Mouse (Mus musculus) mature B cell (primary cell): Measurements from ENCODE around the gene Hspa1b.
"Not testable (repeated sequence)": the region's sequence is repeated elsewhere in the genome, so short reads cannot be mapped to it uniquely, and the experiment has no call there.

Experiments
- in situ Hi-C: fragments of 300-500 bp; cut with MboI; formaldehyde crosslinking; loops from 2 replicates; pipeline ENCODE4 v1.14.3; 2019

The Hspa1b gene

GRCm38 (mm10) chr17:34982328-34982727 is 23.3 kb upstream of the Hspa1b start:
- in situ Hi-C loops: no loop called here

GRCm38 (mm10) chr17:34981690-34982180 is 22.7 kb upstream of the Hspa1b start, which contains the start of gene Lsm2:
TSS of gene Lsm2 (plus strand) at chr17:34981862.
- in situ Hi-C loops: no loop called here

- in situ Hi-C loops: no loop called here
Observed at GRCm38 (mm10) chr17:34980655-34981054, 21.6 kb upstream of the Hspa1b start.

- in situ Hi-C loops: no loop called here
Observed at GRCm38 (mm10) chr17:34979631-34980030, 20.6 kb upstream of the Hspa1b start.

GRCm38 (mm10) chr17:34978239-34978638 is 19.2 kb upstream of the Hspa1b start:
- in situ Hi-C loops: no loop called here

GRCm38 (mm10) chr17:34977000-34977399 is 18.0 kb upstream of the Hspa1b start:
- in situ Hi-C loops: no loop called here

- in situ Hi-C loops: no loop called here
Observed at GRCm38 (mm10) chr17:34975581-34976492, 16.8 kb upstream of the Hspa1b start.

- in situ Hi-C loops: not testable (repeated sequence)
Observed at GRCm38 (mm10) chr17:34972069-34972749, 13.2 kb upstream of the Hspa1b start, which contains the start of the genes Hspa1a and Hspa1l. TSS of gene Hspa1a (minus strand) at chr17:34972156. TSS of gene Hspa1l (plus strand) at chr17:34972703.

GRCm38 (mm10) chr17:34971694-34972068 is 12.6 kb upstream of the Hspa1b start:
- in situ Hi-C loops: not testable (repeated sequence)

- in situ Hi-C loops: not testable (repeated sequence)
Observed at GRCm38 (mm10) chr17:34970850-34971249, 11.8 kb upstream of the Hspa1b start.

GRCm38 (mm10) chr17:34969822-34970221 is 10.8 kb upstream of the Hspa1b start, which contains the start of gene Gm20481:
TSS of gene Gm20481 (plus strand) at chr17:34969912.
- in situ Hi-C loops: not testable (repeated sequence)

- in situ Hi-C loops: no loop called here
Observed at GRCm38 (mm10) chr17:34965627-34966026, 6.6 kb upstream of the Hspa1b start.

GRCm38 (mm10) chr17:34964640-34965049 is 5.6 kb upstream of the Hspa1b start:
- in situ Hi-C loops: no loop called here

- in situ Hi-C loops: no loop called here
Observed at GRCm38 (mm10) chr17:34962841-34963240, 3.8 kb upstream of the Hspa1b start.

- in situ Hi-C loops: no loop called here
Observed at GRCm38 (mm10) chr17:34962125-34962524, 3.1 kb upstream of the Hspa1b start.

GRCm38 (mm10) chr17:34960702-34961493 is 1.9 kb upstream of the Hspa1b start:
- in situ Hi-C loops: no loop called here

GRCm38 (mm10) chr17:34959881-34960515 is 960 bp upstream of the Hspa1b start:
- in situ Hi-C loops: no loop called here

GRCm38 (mm10) chr17:34958734-34959129 is 306 bp downstream of the Hspa1b start:
- in situ Hi-C loops: not testable (repeated sequence)

GRCm38 (mm10) chr17:34957966-34958365 is 1.1 kb downstream of the Hspa1b start:
- in situ Hi-C loops: not testable (repeated sequence)

GRCm38 (mm10) chr17:34957291-34957690 is 1.7 kb downstream of the Hspa1b start:
- in situ Hi-C loops: not testable (repeated sequence)

- in situ Hi-C loops: no loop called here
Observed at GRCm38 (mm10) chr17:34956340-34956739, 2.7 kb downstream of the Hspa1b start.
